Mouse (Mus musculus) liver, postnatal 0 days (tissue): ENCODE data around the gene 2210408I21Rik.

Experiments
- CTCF ChIP-seq: sonication (generic); IDR thresholded peaks from 2 replicates; pipeline ENCODE4 v1.5.1; 2016; ENCODE audit warnings: antibody characterized with exemption, low read depth
- EP300 ChIP-seq: IDR thresholded peaks from 2 replicates; pipeline ENCODE4 v1.6.1; 2016; ENCODE audit warnings: antibody characterized with exemption, low read depth, mild to moderate bottlenecking

GRCm38 (mm10) chr13:77295519-77295918, 160.2 kb downstream of the 2210408I21Rik start:
- TF ChIP-seq CTCF (no peak), EP300 (no peak)
